Mouse (Mus musculus) sigmoid colon, adult 10 weeks (tissue): ENCODE measurements around the gene Orm2. TPM values are rescaled to one million over a fixed set of nuclear protein-coding genes. Genes with fewer than 3 reads are reported as not detected.

Source experiments
- polyA plus RNA-seq: library from polyadenylated mRNA; stranded (reverse); fragments of 350-450 nt; fragmentation: Illumina TruSeq; extraction: RNeasy Lipid Tissue Mini Kit (QIAGEN cat#74804); gene quantifications from one replicate; pipeline ENCODE4 v1.2.3, GENCODE M21; 2014; ENCODE audit warnings: low read depth, low replicate concordance

Orm2 gene
- not detected for polyA plus RNA-seq

DNA sequence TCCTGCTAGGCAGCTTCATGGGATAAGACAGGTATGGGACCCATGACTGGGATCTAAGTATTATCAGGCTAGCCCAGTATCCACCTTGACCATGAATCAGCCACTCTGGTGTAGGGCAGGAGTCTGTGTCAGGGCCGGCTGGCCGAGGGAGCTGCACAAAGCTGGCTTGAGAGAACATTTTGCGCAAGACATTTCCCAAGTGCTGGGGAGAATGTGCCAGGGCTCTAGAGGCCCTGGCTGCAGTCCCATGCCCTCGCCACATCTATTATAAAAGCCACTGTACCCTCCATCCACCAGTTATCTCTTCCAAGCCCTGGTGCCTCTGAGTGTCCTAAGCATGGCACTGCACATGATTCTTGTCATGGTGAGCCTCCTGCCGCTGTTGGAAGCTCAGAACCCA is at the start of gene Orm2:
Gene Orm2, plus strand, starts transcription at position 300 of the 400 bp plus-strand sequence.

DNA sequence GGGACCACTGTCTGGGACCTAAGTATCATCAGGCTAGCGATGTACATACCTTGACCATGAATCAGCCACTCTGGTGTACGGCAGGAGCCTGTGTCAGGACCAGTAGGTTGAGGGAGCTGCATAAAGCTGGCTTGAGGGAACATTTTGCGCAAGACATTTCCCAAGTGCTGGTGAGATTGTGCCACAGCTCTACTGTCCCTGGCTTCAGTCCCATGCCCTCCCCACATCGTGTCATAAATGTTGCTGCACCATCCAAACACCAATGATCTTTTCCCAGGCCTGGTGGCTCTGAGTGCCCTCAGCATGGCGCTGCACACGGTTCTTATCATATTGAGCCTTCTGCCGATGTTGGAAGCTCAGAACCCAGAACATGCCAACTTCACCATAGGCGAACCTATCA is 18.0 kb upstream of the Orm2 start, which contains the start of gene Orm1:
Gene Orm1, plus strand, starts transcription at position 266 of the 400 bp plus-strand sequence.

GRCm38 (mm10) chr4:63355877-63356665 is 6.2 kb upstream of the Orm2 start, which contains the start of gene Orm3:
Orm3 (plus strand) TSS chr4:63356162.

DNA sequence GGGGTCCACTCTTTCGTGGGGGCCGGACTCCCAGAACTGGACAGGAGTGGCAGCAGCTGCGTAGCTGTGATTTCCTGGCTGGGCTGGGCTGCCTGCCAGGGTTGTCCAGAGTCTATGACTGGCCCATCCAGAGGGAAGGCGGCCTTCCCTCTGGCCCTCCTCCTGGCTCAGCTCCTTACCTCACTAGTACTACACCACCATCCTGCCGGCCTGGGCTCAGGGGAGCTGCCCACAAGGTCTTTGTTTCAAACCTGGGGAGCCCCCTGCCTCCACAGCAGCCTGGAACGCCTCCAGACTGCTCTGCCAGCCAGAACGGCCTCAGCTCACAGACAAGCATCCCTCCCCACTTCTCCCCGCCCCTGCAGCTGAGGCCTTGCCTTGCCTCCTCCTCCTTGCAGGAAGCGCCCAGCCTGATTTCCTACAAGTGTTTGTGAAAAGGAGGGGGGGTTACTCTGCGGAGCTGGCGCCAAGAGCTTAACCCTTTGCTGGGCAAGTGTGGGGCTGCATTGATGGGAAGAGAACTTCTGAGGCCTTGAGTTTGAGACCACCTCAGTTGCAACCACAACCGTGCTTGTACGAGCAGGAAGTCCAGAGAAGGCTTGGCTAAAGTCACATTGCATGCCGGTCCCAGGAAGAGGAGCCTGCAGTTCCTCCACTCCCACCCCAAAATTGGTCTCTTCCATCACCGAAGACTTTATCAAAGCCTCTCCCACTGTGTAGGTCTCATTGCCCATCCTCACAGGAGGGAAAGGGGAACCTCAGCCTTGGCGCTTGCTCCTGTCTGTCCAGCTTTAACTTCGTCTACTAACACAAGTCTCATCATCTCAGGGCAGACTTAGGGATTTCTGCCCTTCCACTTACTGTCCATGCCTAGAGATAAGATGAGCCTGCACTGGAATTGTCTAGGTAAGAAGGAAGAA is 41.1 kb downstream of the Orm2 start, which contains the start of gene Akna:
Gene Akna, minus strand, starts transcription at position 315 of the 920 bp plus-strand sequence.

Other genes with a start within 250 kb of the Orm2 start
- gene Ambp, start 207.7 kb upstream of the Orm2 start, polyA plus RNA-seq: not detected
- gene Kif12, start 190.3 kb upstream of the Orm2 start, polyA plus RNA-seq: 0.28 TPM
- gene Col27a1, start 148.4 kb upstream of the Orm2 start, polyA plus RNA-seq: 2.7 TPM
- gene Orm1, start 17.9 kb upstream of the Orm2 start, polyA plus RNA-seq: 2.0 TPM
- gene Orm3, start 6.3 kb upstream of the Orm2 start, polyA plus RNA-seq: not detected
- 0.50 TPM for gene Akna, start 40.9 kb downstream of the Orm2 start, polyA plus RNA-seq
- gene Whrn, start 133.5 kb downstream of the Orm2 start, polyA plus RNA-seq: 1.6 TPM
- gene Atp6v1g1, start 182.3 kb downstream of the Orm2 start, polyA plus RNA-seq: 280 TPM
- 15.5 TPM for gene Tmem268, start 196.3 kb downstream of the Orm2 start, polyA plus RNA-seq
- not detected for gene Gm11213, start 242.8 kb downstream of the Orm2 start, polyA plus RNA-seq